Mouse (Mus musculus) spleen, postnatal 14 days (tissue): ENCODE measurements around the gene Tuba3b.

Experiments used
- DNase-seq, 2 experiments: peaks; one replicate each; pipeline ENCODE4 v3.0.0; 2021 to 2022; ENCODE audit warnings: low spot score in 2 of 2

The Tuba3b gene

DNA sequence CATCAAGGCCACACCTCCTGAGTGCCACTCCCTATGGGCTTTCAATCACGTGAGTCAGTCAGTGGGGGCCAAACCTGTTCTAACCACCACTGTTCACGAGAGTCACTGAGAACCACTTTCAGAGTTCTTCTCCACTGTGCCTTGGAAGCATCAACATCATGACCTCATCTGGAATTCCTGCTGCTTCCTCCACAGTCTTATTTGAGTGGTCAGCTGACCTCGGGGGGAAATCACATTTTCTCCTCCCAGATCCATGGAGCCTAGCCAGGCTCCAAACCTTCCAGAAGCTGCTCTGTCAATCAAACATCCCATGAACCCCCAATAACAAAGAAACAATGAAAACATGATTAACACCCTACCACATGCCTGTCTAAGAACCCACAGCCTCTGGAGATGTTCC lies 52.1 kb downstream of the Tuba3b start:
- DNase-seq: no peak

DNA sequence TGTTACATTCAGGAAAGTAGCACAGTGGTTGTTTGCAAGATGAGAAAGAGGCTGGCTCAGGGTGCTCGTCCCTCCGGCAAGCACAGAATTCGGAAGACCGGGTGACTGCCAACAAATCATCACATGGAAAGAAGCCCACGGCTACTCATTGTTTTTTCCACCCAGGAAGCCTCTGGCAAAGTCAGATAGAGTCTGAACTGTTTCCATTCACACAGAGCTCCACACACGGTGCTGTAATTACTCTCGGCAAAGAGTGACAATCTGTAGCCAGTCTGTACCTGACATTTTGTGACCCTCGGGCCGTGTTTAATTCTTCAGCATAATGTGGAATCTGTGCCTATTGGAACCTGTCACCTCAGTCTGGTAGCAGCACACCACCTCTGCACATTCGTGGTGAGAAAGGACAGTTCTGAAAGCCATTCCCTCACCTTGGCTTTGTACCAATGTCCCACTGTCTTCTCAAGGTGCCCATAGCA lies 54.1 kb downstream of the Tuba3b start:
- DNase-seq: no peak
